Mouse (Mus musculus): ENCODE measurements around the gene Lck. TPM values are rescaled to one million over a fixed set of nuclear protein-coding genes. Genes with fewer than 3 reads are reported as not detected.
"Not testable (repeated sequence)": the region's sequence is repeated elsewhere in the genome, so short reads cannot be mapped to it uniquely, and the experiment has no call there.

Lck gene
- polyA plus RNA-seq, 1 experiment, result 1.5 TPM

- TF ChIP-seq MYOG (IDR thresholded peaks at IDR 0.05; ENCODE audit: control insufficient read depth, extremely low read depth, insufficient read length) (no peak), MYOD1 (IDR thresholded peaks at IDR 0.05; ENCODE audit: control insufficient read depth, insufficient read length, low read depth) (no peak), USF1 (IDR thresholded peaks at IDR 0.05; ENCODE audit: low read depth) (no peak), FOSL1 (IDR thresholded peaks at IDR 0.05; ENCODE audit: insufficient read depth, low read length, poor library complexity, severe bottlenecking) (no peak), MAX (IDR thresholded peaks at IDR 0.05) (no peak), CTCF (IDR thresholded peaks at IDR 0.05; ENCODE audit: control insufficient read depth, insufficient read depth, insufficient read length) (no peak), CEBPB (IDR thresholded peaks at IDR 0.05; ENCODE audit: low read depth) (no peak)
- Histone ChIP-seq H3ac (ENCODE audit: control insufficient read depth, insufficient read length, low read depth) (no peak overlapping the region), H3K4me3 (ENCODE audit: insufficient read depth, poor library complexity, severe bottlenecking) (no peak overlapping the region), H3K36me3 (ENCODE audit: control insufficient read depth, insufficient read depth) (no peaks in the 10 kb centered on the region), H3K79me3 (ENCODE audit: low read depth) (no peaks in the 10 kb centered on the region), H3K27me3 (ENCODE audit: control insufficient read depth, insufficient read depth, insufficient read length) (no peaks in the 10 kb centered on the region), H3K79me2 (ENCODE audit: control insufficient read depth, insufficient read depth) (no peaks in the 10 kb centered on the region)
Measured at GRCm38 (mm10) chr4:129558321-129558955, 15.0 kb downstream of the Lck start.

GRCm38 (mm10) chr4:129557256-129557808 is 16.1 kb downstream of the Lck start:
- Histone ChIP-seq H3K4me3 (ENCODE audit: insufficient read depth, poor library complexity, severe bottlenecking) (no peak overlapping the region), H3K79me2 (ENCODE audit: control insufficient read depth, insufficient read depth) (no peaks in the 10 kb centered on the region), H3K79me3 (ENCODE audit: low read depth) (no peaks in the 10 kb centered on the region), H3K36me3 (ENCODE audit: control insufficient read depth, insufficient read depth) (no peaks in the 10 kb centered on the region), H3ac (ENCODE audit: control insufficient read depth, insufficient read length, low read depth) (no peak overlapping the region), H3K27me3 (ENCODE audit: control insufficient read depth, insufficient read depth, insufficient read length) (peaks cover 4% of the 10 kb centered on the region)
- TF ChIP-seq CEBPB (IDR thresholded peaks at IDR 0.05; ENCODE audit: low read depth) (no peak), CTCF (IDR thresholded peaks at IDR 0.05; ENCODE audit: control insufficient read depth, insufficient read depth, insufficient read length) (no peak), MYOG (IDR thresholded peaks at IDR 0.05; ENCODE audit: control insufficient read depth, extremely low read depth, insufficient read length) (no peak), MYOD1 (IDR thresholded peaks at IDR 0.05; ENCODE audit: control insufficient read depth, insufficient read length, low read depth) (no peak), MAX (IDR thresholded peaks at IDR 0.05) (no peak), USF1 (IDR thresholded peaks at IDR 0.05; ENCODE audit: low read depth) (no peak), FOSL1 (IDR thresholded peaks at IDR 0.05; ENCODE audit: insufficient read depth, low read length, poor library complexity, severe bottlenecking) (no peak)

- Histone ChIP-seq H3K79me3 (ENCODE audit: low read depth) (no peaks in the 10 kb centered on the region), H3K36me3 (ENCODE audit: control insufficient read depth, insufficient read depth) (no peaks in the 10 kb centered on the region), H3K27me3 (ENCODE audit: control insufficient read depth, insufficient read depth, insufficient read length) (peaks cover 6% of the 10 kb centered on the region), H3ac (ENCODE audit: control insufficient read depth, insufficient read length, low read depth) (peak overlapping the region; percentile 75), H3K79me2 (ENCODE audit: control insufficient read depth, insufficient read depth) (no peaks in the 10 kb centered on the region), H3K4me3 (ENCODE audit: insufficient read depth, poor library complexity, severe bottlenecking) (peak overlapping the region; percentile 29)
- TF ChIP-seq MAX (IDR thresholded peaks at IDR 0.05) (peak; percentile 41), MYOD1 (IDR thresholded peaks at IDR 0.05; ENCODE audit: control insufficient read depth, insufficient read length, low read depth) (no peak)
Measured at GRCm38 (mm10) chr4:129556532-129557223, 16.8 kb downstream of the Lck start.

- Histone ChIP-seq H3K27me3 (ENCODE audit: control insufficient read depth, insufficient read depth, insufficient read length) (peaks cover 6% of the 10 kb centered on the region), H3K79me2 (ENCODE audit: control insufficient read depth, insufficient read depth) (no peaks in the 10 kb centered on the region), H3K79me3 (ENCODE audit: low read depth) (no peaks in the 10 kb centered on the region), H3K36me3 (ENCODE audit: control insufficient read depth, insufficient read depth) (no peaks in the 10 kb centered on the region), H3K4me3 (ENCODE audit: insufficient read depth, poor library complexity, severe bottlenecking) (peak overlapping the region; percentile 29), H3ac (ENCODE audit: control insufficient read depth, insufficient read length, low read depth) (no peak overlapping the region)
- TF ChIP-seq MYOD1 (IDR thresholded peaks at IDR 0.05; ENCODE audit: control insufficient read depth, insufficient read length, low read depth) (no peak), USF1 (IDR thresholded peaks at IDR 0.05; ENCODE audit: low read depth) (no peak), CEBPB (IDR thresholded peaks at IDR 0.05; ENCODE audit: low read depth) (no peak)
Measured at GRCm38 (mm10) chr4:129555862-129556531, 17.4 kb downstream of the Lck start.

GRCm38 (mm10) chr4:129555421-129555861 is 18.0 kb downstream of the Lck start:
- Histone ChIP-seq H3K27me3 (ENCODE audit: control insufficient read depth, insufficient read depth, insufficient read length) (peaks cover 6% of the 10 kb centered on the region), H3K36me3 (ENCODE audit: control insufficient read depth, insufficient read depth) (no peaks in the 10 kb centered on the region), H3ac (ENCODE audit: control insufficient read depth, insufficient read length, low read depth) (no peak overlapping the region), H3K4me3 (ENCODE audit: insufficient read depth, poor library complexity, severe bottlenecking) (no peak overlapping the region), H3K79me2 (ENCODE audit: control insufficient read depth, insufficient read depth) (no peaks in the 10 kb centered on the region), H3K79me3 (ENCODE audit: low read depth) (no peaks in the 10 kb centered on the region)
- TF ChIP-seq CTCF (IDR thresholded peaks at IDR 0.05; ENCODE audit: control insufficient read depth, insufficient read depth, insufficient read length), result peak; percentile 64
- TF ChIP-seq FOSL1 (IDR thresholded peaks at IDR 0.05; ENCODE audit: insufficient read depth, low read length, poor library complexity, severe bottlenecking), result no peak
- TF ChIP-seq MAX (IDR thresholded peaks at IDR 0.05), result no peak
- no peak for TF ChIP-seq USF1 (IDR thresholded peaks at IDR 0.05; ENCODE audit: low read depth)
- no peak for TF ChIP-seq MYOD1 (IDR thresholded peaks at IDR 0.05; ENCODE audit: control insufficient read depth, insufficient read length, low read depth)
- TF ChIP-seq MYOG (IDR thresholded peaks at IDR 0.05; ENCODE audit: control insufficient read depth, extremely low read depth, insufficient read length), result no peak
- TF ChIP-seq CEBPB (IDR thresholded peaks at IDR 0.05; ENCODE audit: low read depth), result no peak

- not testable (repeated sequence) for H3K79me2 ChIP-seq (ENCODE audit: control insufficient read depth, insufficient read depth); H3K79me3 ChIP-seq (ENCODE audit: low read depth); H3K4me3 ChIP-seq (ENCODE audit: insufficient read depth, poor library complexity, severe bottlenecking); H3K36me3 ChIP-seq (ENCODE audit: control insufficient read depth, insufficient read depth); H3K27me3 ChIP-seq (ENCODE audit: control insufficient read depth, insufficient read depth, insufficient read length); H3ac ChIP-seq (ENCODE audit: control insufficient read depth, insufficient read length, low read depth)
Measured at GRCm38 (mm10) chr4:129554512-129554911, 18.9 kb downstream of the Lck start.
